Mouse (Mus musculus): ENCODE measurements around the gene Mllt10. TPM values are rescaled to one million over a fixed set of nuclear protein-coding genes. Genes with fewer than 3 reads are reported as not detected.
A peak's percentile ranks its signal among the peaks of the same experiment; 100 is the strongest.

Gene Mllt10
- polyA plus RNA-seq, 1 experiment from 2014 or later = 65.3 TPM

DNA sequence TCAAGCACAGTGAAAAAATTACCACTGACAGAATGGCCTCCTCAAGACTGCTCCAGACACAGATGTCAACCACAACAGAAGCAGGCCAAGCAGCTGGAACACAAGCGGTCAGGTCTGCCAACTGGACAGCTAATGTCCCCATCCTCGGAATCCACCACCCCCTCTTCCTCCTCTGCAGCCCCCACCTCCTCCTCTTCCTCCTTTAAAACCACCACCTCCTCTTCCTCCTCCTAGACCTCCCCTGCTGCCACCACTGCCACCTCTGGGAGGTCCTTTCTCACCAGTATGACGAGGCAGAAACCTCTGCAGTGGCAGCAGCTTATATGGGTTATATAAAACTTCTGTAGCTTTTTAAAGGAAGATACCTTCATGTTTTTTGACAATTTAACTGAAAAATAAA, 194.2 kb downstream of the Mllt10 start:
- H3K27me3 ChIP-seq (ENCODE audit: low read depth, poor library complexity, severe bottlenecking) = no peaks in the 10 kb centered on the region
- H3K4me3 ChIP-seq = no peak overlapping the region
- H3K9me3 ChIP-seq (replicated peaks) = no peaks in the 10 kb centered on the region; the same call in 1 of the 2 replicates
- peaks cover 12% of the 10 kb centered on the region for H3K36me3 ChIP-seq
- 87% methylated on average over 3 of the region's 3 CpGs for WGBS
- no peak for DNase-seq (ENCODE audit: low spot score)
- no peak overlapping the region for H3K27ac ChIP-seq
- H3K4me1 ChIP-seq = no peaks in the 10 kb centered on the region

Small RNA genes within 50 kb of the gene (microRNA-seq; reads per million reads assigned to microRNA genes)
- gene Gm23638 = not detected
- 22.9 reads per million, percentile 31 among the genes with 10 or more reads in this experiment for gene Mir7655

Other genes starting within 250 kb of the Mllt10 start
- not detected in 2 replicates for gene H2al2a, start 58.3 kb upstream of the Mllt10 start, polyA plus RNA-seq (2016; fragmentation: Nextera tagmentation; extraction: Ambion mirVana)
- 11.5 and 11.6 TPM in 2 replicates for gene A930004D18Rik, start 17.5 kb upstream of the Mllt10 start, polyA plus RNA-seq (2016; fragmentation: Nextera tagmentation; extraction: Ambion mirVana)
- 7.0 and 11.5 TPM in 2 replicates for gene Skida1, start 6.2 kb upstream of the Mllt10 start, polyA plus RNA-seq (2016; fragmentation: Nextera tagmentation; extraction: Ambion mirVana)

All from limb, embryonic 10.5 days (tissue).